Mouse (Mus musculus): Measurements from ENCODE around the gene Cactin.

- TF ChIP-seq CTCF (IDR thresholded peaks at IDR 0.05; ENCODE audit: low read depth) (no peak), EP300 (IDR thresholded peaks at IDR 0.05; ENCODE audit: low read depth) (no peak)
Observed at GRCm38 (mm10) chr10:81356991-81357844, 36.3 kb downstream of the Cactin start, which contains the start of gene Mfsd12.
